Mouse (Mus musculus): ENCODE results near the gene Dpep3. TPM values are rescaled to one million over a fixed set of nuclear protein-coding genes. Genes with fewer than 3 reads are reported as not detected.

Dpep3 gene
- polyA plus RNA-seq, 1 experiment from 2014 or later: not detected

GRCm38 (mm10) chr8:105932525-105932924, 46.7 kb downstream of the Dpep3 start:
- 90% methylated on average over 11 of the region's 11 CpGs for WGBS
- peaks cover 4% of the 10 kb centered on the region; the same call in 1 of the 2 replicates for H3K36me3 ChIP-seq
- H3K4me2 ChIP-seq: no peak overlapping the region
- H3K9me3 ChIP-seq: no peaks in the 10 kb centered on the region
- H3K4me1 ChIP-seq (replicated peaks): peaks cover 22% of the 10 kb centered on the region
- no peaks in the 10 kb centered on the region for H3K27me3 ChIP-seq
- no peak overlapping the region for H3K27ac ChIP-seq (replicated peaks)
- H3K9ac ChIP-seq: no peak overlapping the region
- no peak overlapping the region for H3K4me3 ChIP-seq
- no peak for ATAC-seq (ENCODE audit: low FRiP score, low read depth)

GRCm38 (mm10) chr8:105931271-105931670, 48.0 kb downstream of the Dpep3 start:
- H3K9me3 ChIP-seq: no peaks in the 10 kb centered on the region
- WGBS: 90% methylated on average over 3 of the region's 3 CpGs
- peaks cover 17% of the 10 kb centered on the region for H3K4me1 ChIP-seq (replicated peaks)
- H3K4me2 ChIP-seq: no peak overlapping the region
- no peak overlapping the region for H3K4me3 ChIP-seq
- H3K27ac ChIP-seq (replicated peaks): no peak overlapping the region
- peaks cover 4% of the 10 kb centered on the region; the same call in 1 of the 2 replicates for H3K36me3 ChIP-seq
- no peak for ATAC-seq (ENCODE audit: low FRiP score, low read depth)
- no peak overlapping the region for H3K9ac ChIP-seq
- H3K27me3 ChIP-seq: no peaks in the 10 kb centered on the region

DNA sequence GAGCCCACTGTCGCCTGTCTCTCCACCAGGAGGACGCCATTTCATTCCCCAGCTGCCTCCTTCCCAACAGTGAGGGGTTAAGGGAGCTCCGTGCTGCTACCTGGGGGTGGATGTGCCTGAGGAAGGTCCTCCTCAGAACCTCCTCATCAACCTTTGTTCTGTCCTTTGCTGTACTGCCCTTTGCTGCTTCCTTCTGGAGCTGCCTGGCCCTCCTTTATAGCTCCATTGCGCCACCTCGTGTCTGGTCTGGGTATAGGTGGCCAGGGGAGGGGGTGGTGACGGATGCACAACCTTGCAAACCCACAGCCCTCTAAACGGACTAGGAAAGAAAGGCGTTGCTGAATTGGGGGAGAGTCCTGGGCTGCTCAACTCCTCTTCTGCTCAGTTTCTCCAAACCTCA, 48.6 kb downstream of the Dpep3 start:
- no peak overlapping the region for H3K4me2 ChIP-seq
- 14% methylated on average over 8 of the region's 8 CpGs for WGBS
- H3K36me3 ChIP-seq: peaks cover 4% of the 10 kb centered on the region; the same call in 1 of the 2 replicates
- H3K4me3 ChIP-seq: no peak overlapping the region
- ATAC-seq (ENCODE audit: low FRiP score, low read depth): peak; percentile 68
- peaks cover 11% of the 10 kb centered on the region for H3K4me1 ChIP-seq (replicated peaks)
- H3K9ac ChIP-seq: no peak overlapping the region
- no peaks in the 10 kb centered on the region for H3K27me3 ChIP-seq
- H3K27ac ChIP-seq (replicated peaks): peak overlapping the region; percentile 43
- no peaks in the 10 kb centered on the region for H3K9me3 ChIP-seq

DNA sequence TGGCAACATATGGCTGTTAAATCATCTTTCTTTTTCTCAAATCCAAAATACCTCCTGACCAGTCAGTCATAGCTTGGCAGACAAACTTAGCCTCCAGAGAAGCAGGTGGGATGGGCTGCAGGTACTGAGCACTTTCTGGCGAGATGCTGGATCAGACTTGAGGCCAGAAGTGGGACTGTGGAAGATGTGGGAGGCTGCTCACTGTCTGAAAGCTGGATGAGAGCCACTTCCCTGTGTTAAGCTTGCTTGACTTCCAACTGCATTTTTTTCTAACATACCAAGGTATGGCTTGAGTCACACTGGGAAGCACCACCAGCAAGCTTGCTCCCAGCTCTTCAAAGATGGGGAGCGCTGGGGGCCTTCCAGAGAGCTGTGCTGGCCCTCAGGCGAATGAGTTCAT, 54.1 kb downstream of the Dpep3 start:
- ATAC-seq (ENCODE audit: low FRiP score, low read depth): no peak
- Histone ChIP-seq H3K4me2 (no peak overlapping the region), H3K4me3 (no peak overlapping the region), H3K27me3 (no peaks in the 10 kb centered on the region), H3K27ac (replicated peaks) (no peak overlapping the region), H3K9me3 (no peaks in the 10 kb centered on the region), H3K4me1 (replicated peaks) (no peaks in the 10 kb centered on the region), H3K9ac (no peak overlapping the region), H3K36me3 (no peaks in the 10 kb centered on the region)
- 71% methylated on average over 3 of the region's 3 CpGs for WGBS

Small RNAs within 50 kb of the gene (microRNA-seq; reads per million reads assigned to microRNA genes)
- gene Mir7074: not detected

Other genes starting within 250 kb of the Dpep3 start
- gene Gfod2, start 220.8 kb downstream of the Dpep3 start, polyA plus RNA-seq (2015; fragmentation: Nextera tagmentation; extraction: Ambion mirVana): 81.2 and 88.3 TPM in 2 replicates
- 10.7 and 11.7 TPM in 2 replicates for gene Ranbp10, start 152.1 kb downstream of the Dpep3 start, polyA plus RNA-seq (2015; fragmentation: Nextera tagmentation; extraction: Ambion mirVana)
- gene Tsnaxip1, start 151.7 kb downstream of the Dpep3 start, polyA plus RNA-seq (2015; fragmentation: Nextera tagmentation; extraction: Ambion mirVana): 0.62 and 1.1 TPM in 2 replicates
- 52.2 and 56.9 TPM in 2 replicates for gene Cenpt, start 126.2 kb downstream of the Dpep3 start, polyA plus RNA-seq (2015; fragmentation: Nextera tagmentation; extraction: Ambion mirVana)
- gene Thap11, start 124.3 kb downstream of the Dpep3 start, polyA plus RNA-seq (2015; fragmentation: Nextera tagmentation; extraction: Ambion mirVana): 54.9 and 56.3 TPM in 2 replicates
- gene Nutf2, start 118.8 kb downstream of the Dpep3 start, polyA plus RNA-seq (2015; fragmentation: Nextera tagmentation; extraction: Ambion mirVana): 150 and 157 TPM in 2 replicates
- 50.1 and 52.2 TPM in 2 replicates for gene Edc4, start 98.5 kb downstream of the Dpep3 start, polyA plus RNA-seq (2015; fragmentation: Nextera tagmentation; extraction: Ambion mirVana)
- gene Nrn1l, start 85.9 kb downstream of the Dpep3 start, polyA plus RNA-seq (2015; fragmentation: Nextera tagmentation; extraction: Ambion mirVana): 0.45 and 0.49 TPM in 2 replicates
- 11.0 and 11.8 TPM in 2 replicates for gene Pskh1, start 79.0 kb downstream of the Dpep3 start, polyA plus RNA-seq (2015; fragmentation: Nextera tagmentation; extraction: Ambion mirVana)
- gene Ctrl, start 45.6 kb downstream of the Dpep3 start, polyA plus RNA-seq (2015; fragmentation: Nextera tagmentation; extraction: Ambion mirVana): 3.4 and 4.7 TPM in 2 replicates
- gene Psmb10, start 41.0 kb downstream of the Dpep3 start, polyA plus RNA-seq (2015; fragmentation: Nextera tagmentation; extraction: Ambion mirVana): 74.7 and 75.2 TPM in 2 replicates
- gene Lcat, start 36.0 kb downstream of the Dpep3 start, polyA plus RNA-seq (2015; fragmentation: Nextera tagmentation; extraction: Ambion mirVana): 4.5 and 5.0 TPM in 2 replicates
- gene Slc12a4, start 13.3 kb downstream of the Dpep3 start, polyA plus RNA-seq (2015; fragmentation: Nextera tagmentation; extraction: Ambion mirVana): 11.9 and 12.9 TPM in 2 replicates
- gene Dus2, start 11.9 kb upstream of the Dpep3 start, polyA plus RNA-seq (2015; fragmentation: Nextera tagmentation; extraction: Ambion mirVana): 27.2 and 29.6 TPM in 2 replicates
- gene Dpep2nb, start 26.5 kb upstream of the Dpep3 start, polyA plus RNA-seq (2015; fragmentation: Nextera tagmentation; extraction: Ambion mirVana): 0.20 TPM in 1 of 2 replicates, not detected in the other
- 20.0 and 20.9 TPM in 2 replicates for gene Ddx28, start 32.5 kb upstream of the Dpep3 start, polyA plus RNA-seq (2015; fragmentation: Nextera tagmentation; extraction: Ambion mirVana)
- 3.0 and 3.7 TPM in 2 replicates for gene Nfatc3, start 79.4 kb upstream of the Dpep3 start, polyA plus RNA-seq (2015; fragmentation: Nextera tagmentation; extraction: Ambion mirVana)
- 0.17 and 0.21 TPM in 2 replicates for gene Esrp2, start 157.5 kb upstream of the Dpep3 start, polyA plus RNA-seq (2015; fragmentation: Nextera tagmentation; extraction: Ambion mirVana)
- gene Pla2g15, start 171.0 kb upstream of the Dpep3 start, polyA plus RNA-seq (2015; fragmentation: Nextera tagmentation; extraction: Ambion mirVana): 23.8 and 24.0 TPM in 2 replicates
- 57.7 and 61.0 TPM in 2 replicates for gene Slc7a6, start 189.4 kb upstream of the Dpep3 start, polyA plus RNA-seq (2015; fragmentation: Nextera tagmentation; extraction: Ambion mirVana)
- gene Slc7a6os, start 231.5 kb upstream of the Dpep3 start, polyA plus RNA-seq (2015; fragmentation: Nextera tagmentation; extraction: Ambion mirVana): 31.5 and 34.2 TPM in 2 replicates
- 59.5 and 59.9 TPM in 2 replicates for gene Prmt7, start 231.5 kb upstream of the Dpep3 start, polyA plus RNA-seq (2015; fragmentation: Nextera tagmentation; extraction: Ambion mirVana)